Mouse (Mus musculus): Measurements from ENCODE around the gene Olfr1211.

Olfr1211 gene

DNA sequence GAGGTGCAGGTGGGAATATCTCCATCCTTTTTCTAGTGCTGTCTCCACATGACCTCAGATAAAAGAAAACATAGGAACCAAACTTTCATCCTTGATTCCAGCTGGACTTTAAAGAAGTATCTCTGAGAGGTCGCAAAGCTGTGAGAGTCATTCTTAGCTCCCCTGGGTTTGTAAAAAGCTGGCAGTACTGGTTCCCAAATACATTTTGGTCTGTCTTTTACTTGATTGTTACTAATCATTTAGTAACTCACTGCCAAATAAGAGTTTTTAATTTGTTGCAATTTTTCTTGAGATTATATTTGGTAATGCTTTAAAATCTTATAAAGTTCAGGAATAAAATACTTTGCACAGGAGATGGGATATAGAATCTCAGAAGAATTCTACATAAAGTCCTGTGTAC lies at the start of gene Olfr1211:
TSS of gene Olfr1211 (minus strand) at position 101 of the 400 bp plus-strand sequence.
- no peak for DNase-seq (ENCODE audit: low read depth, low spot score)

DNA sequence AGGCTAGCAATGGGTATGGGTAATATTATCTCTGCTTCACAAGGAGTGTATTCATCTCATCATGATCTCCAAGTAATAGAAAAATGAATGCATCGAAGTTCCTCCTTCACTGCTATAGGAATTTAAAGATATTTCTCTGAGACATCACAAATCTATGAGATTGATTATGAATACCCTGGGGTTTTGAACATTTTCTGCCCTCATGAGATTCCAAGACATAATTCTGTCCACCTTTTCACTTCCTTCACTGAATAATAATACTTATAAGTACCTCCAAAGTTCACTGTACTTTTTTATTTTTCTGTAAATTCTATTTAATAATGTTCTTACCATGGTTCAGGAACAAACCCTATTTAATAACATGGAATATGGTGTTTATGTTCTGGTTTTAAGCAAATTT lies 42.3 kb upstream of the Olfr1211 start, which contains the start of gene Gm13762:
TSS of gene Gm13762 (minus strand) at position 101 of the 400 bp plus-strand sequence.
- no peak for DNase-seq (ENCODE audit: low read depth, low spot score)

DNA sequence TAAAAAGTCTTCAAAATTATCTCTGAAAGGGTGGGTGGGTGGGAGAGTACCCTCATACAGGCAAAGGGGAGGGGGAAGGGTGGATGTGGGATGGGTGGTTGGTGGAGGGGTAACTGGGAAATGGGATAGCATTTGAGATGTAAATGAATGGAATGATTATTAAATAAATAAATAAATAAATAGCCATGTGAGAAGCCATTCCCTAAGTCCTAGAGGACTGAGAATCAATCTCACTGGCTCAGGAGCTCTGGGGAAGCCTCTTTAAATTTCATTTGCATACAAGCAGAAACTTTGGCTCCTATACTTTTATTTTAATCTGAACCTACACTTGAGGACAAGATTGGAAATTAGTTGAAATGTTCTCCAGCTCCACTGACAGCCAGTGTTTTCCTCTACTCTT lies 15.8 kb upstream of the Olfr1211 start, which contains the start of gene Olfr1212:
TSS of gene Olfr1212 (plus strand) at position 301 of the 400 bp plus-strand sequence.
- DNase-seq (ENCODE audit: low read depth, low spot score), result no peak

DNA sequence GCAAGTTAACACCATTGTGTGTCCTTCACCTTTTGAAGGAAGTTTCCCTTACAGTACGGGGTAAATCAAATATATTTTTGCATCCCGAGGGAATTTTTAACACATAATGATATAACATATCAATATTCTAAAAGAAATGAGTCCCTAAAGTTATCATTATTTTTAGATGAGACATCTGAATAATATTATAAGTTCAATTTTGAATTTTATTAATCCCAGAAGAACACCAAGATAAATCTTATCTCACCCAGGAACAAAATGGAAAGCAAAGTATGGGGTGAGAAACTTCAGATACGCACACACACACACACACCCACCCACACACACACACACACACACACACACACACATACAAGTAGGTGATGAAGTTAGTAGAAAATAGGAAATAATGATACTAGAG lies 22.9 kb downstream of the Olfr1211 start, which contains the start of gene Olfr1209:
TSS of gene Olfr1209 (minus strand) at position 101 of the 400 bp plus-strand sequence.
- no peak for DNase-seq (ENCODE audit: low read depth, low spot score)

DNA sequence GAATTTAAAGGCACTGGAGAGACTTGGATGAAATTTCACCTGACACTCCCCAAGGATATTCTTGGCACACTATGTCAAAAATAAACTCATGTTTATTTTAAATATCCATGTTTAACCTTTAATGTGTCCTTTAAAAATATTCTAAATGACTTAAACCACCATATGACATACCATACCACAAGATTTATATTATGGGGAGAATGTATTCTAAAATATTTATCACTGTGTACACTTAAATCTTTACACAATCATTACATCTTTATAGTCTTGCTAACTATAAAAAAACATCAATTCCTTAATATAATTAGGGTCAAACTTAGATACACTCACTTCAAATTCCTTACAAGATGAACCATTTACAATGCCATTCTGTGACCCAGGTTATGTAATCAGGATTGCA lies 35.7 kb downstream of the Olfr1211 start, which contains the start of gene Olfr1208:
TSS of gene Olfr1208 (minus strand) at position 101 of the 400 bp plus-strand sequence.
- no peak for DNase-seq (ENCODE audit: low read depth, low spot score)
